7 mouse cellular contexts compared by ENCODE assay signal in genomic region chr8:84908421-84909161, GRCm38 (mm10). TPM values are rescaled to one million over a fixed set of nuclear protein-coding genes. Genes with fewer than 3 reads are reported as not detected.
DNase-seq lines count a peak whose midpoint lies in the region; ATAC-seq and TF ChIP-seq lines count a peak whose summit lies in the region.

Dnase2a (plus strand) TSS chr8:84908560.

- H3K4me1 ChIP-seq in embryonic facial prominence, embryonic 10.5 days = peaks cover 38% of the 10 kb centered on the region
- peaks cover 12% of the 10 kb centered on the region; the same call in 1 of the 2 replicates for H3K4me1 ChIP-seq in intestine, postnatal 0 days (replicated peaks; ENCODE audit: control insufficient read depth, insufficient read depth, low read length)
- H3K4me1 ChIP-seq in limb, embryonic 10.5 days = peaks cover 34% of the 10 kb centered on the region
- H3K4me1 ChIP-seq in midbrain, embryonic 13.5 days (replicated peaks) = peaks cover 25% of the 10 kb centered on the region

- peak within 1 kb of the TSS; percentile 60 for H3K9ac ChIP-seq in intestine, postnatal 0 days (ENCODE audit: low read depth, low read length)
- peak within 1 kb of the TSS; percentile 48 for H3K9ac ChIP-seq in midbrain, embryonic 13.5 days (replicated peaks)

- no peaks in the 10 kb centered on the region for H3K9me3 ChIP-seq in embryonic facial prominence, embryonic 10.5 days
- H3K9me3 ChIP-seq in intestine, postnatal 0 days (ENCODE audit: control insufficient read depth) = no peaks in the 10 kb centered on the region
- H3K9me3 ChIP-seq in limb, embryonic 10.5 days (replicated peaks) = no peaks in the 10 kb centered on the region
- H3K9me3 ChIP-seq in midbrain, embryonic 13.5 days = no peaks in the 10 kb centered on the region

- peak within 1 kb of the TSS; percentile 69 for H3K4me3 ChIP-seq in embryonic facial prominence, embryonic 10.5 days
- peak within 1 kb of the TSS; percentile 51 for H3K4me3 ChIP-seq in intestine, postnatal 0 days (ENCODE audit: low read depth, low read length)
- peak within 1 kb of the TSS; percentile 65 for H3K4me3 ChIP-seq in limb, embryonic 10.5 days
- H3K4me3 ChIP-seq in midbrain, embryonic 13.5 days (replicated peaks) = peak within 1 kb of the TSS; percentile 37

- H3K27me3 ChIP-seq in embryonic facial prominence, embryonic 10.5 days (replicated peaks; ENCODE audit: low read depth, poor library complexity, severe bottlenecking) = peaks cover 65% of the 10 kb centered on the region
- peaks cover 18% of the 10 kb centered on the region; the same call in 1 of the 2 replicates for H3K27me3 ChIP-seq in intestine, postnatal 0 days (replicated peaks; ENCODE audit: control insufficient read depth, insufficient read depth, low read length)
- H3K27me3 ChIP-seq in limb, embryonic 10.5 days (ENCODE audit: low read depth, poor library complexity, severe bottlenecking) = peaks cover 58% of the 10 kb centered on the region
- H3K27me3 ChIP-seq in midbrain, embryonic 13.5 days = peaks cover 60% of the 10 kb centered on the region

- H3K27ac ChIP-seq in embryonic facial prominence, embryonic 10.5 days (replicated peaks) = peak within 1 kb of the TSS; percentile 80
- no peak within 1 kb of the TSS; the same call in 1 of the 2 replicates for H3K27ac ChIP-seq in intestine, postnatal 0 days (ENCODE audit: low read depth, low read length)
- peak within 1 kb of the TSS; percentile 79 for H3K27ac ChIP-seq in limb, embryonic 10.5 days
- no peak within 1 kb of the TSS for H3K27ac ChIP-seq in midbrain, embryonic 13.5 days

- ATAC-seq in intestine, postnatal 0 days = peak; percentile 81
- peak; percentile 80 for ATAC-seq in midbrain, embryonic 13.5 days

- H3K36me3 ChIP-seq in embryonic facial prominence, embryonic 10.5 days (replicated peaks) = peaks cover 8% of the 10 kb centered on the region; the same call in 1 of the 2 replicates
- H3K36me3 ChIP-seq in intestine, postnatal 0 days (ENCODE audit: control insufficient read depth, insufficient read depth) = no peaks in the 10 kb centered on the region; the same call in 1 of the 2 replicates
- H3K36me3 ChIP-seq in limb, embryonic 10.5 days = 0 out of 2 replicates have a peak, but pooled peaks cover 5% of the 10 kb centered on the region
- peaks cover 37% of the 10 kb centered on the region for H3K36me3 ChIP-seq in midbrain, embryonic 13.5 days

- no peak for TF ChIP-seq CTCF in intestine, postnatal 0 days (IDR thresholded peaks at IDR 0.05; ENCODE audit: low read depth)

- 1% methylated on average over 45 of the region's 45 CpGs for WGBS in embryonic facial prominence, embryonic 10.5 days
- WGBS in intestine, postnatal 0 days = under 1% methylated on average over 45 of the region's 45 CpGs
- 2% methylated on average over 45 of the region's 45 CpGs for WGBS in limb, embryonic 10.5 days
- under 1% methylated on average over 45 of the region's 45 CpGs for WGBS in midbrain, embryonic 13.5 days

- DNase-seq in adrenal gland, adult 8-10 months = peak; percentile 97
- DNase-seq in embryonic facial prominence, embryonic 10.5 days (ENCODE audit: low spot score) = peak; percentile 97
- no peak for DNase-seq in gonadal fat pad, adult 2 months (ENCODE audit: low read depth)
- peak; percentile 93 for DNase-seq in limb, embryonic 10.5 days (ENCODE audit: low spot score)
- DNase-seq in spleen, adult 12 weeks (ENCODE audit: low spot score) = peak; percentile 94

- H3K4me2 ChIP-seq in intestine, postnatal 0 days (replicated peaks; ENCODE audit: low read depth) = peak within 1 kb of the TSS; percentile 94
- H3K4me2 ChIP-seq in midbrain, embryonic 13.5 days (replicated peaks) = peak within 1 kb of the TSS; percentile 56

RNA-seq across cellular contexts. Expression of gene Dnase2a, which starts in this region (rescaled TPM):
- total RNA-seq in adrenal gland, adult 8-10 months (2022) = 10 to 100 TPM; 12.5 to 28.7 (median 22.2) TPM
- 6.1 and 10.1 TPM in 2 replicates for polyA plus RNA-seq in embryonic facial prominence, embryonic 10.5 days (2016; fragmentation: Nextera tagmentation; extraction: Ambion mirVana)
- polyA plus RNA-seq in gonadal fat pad, adult 2 months (2012; rRNA removed) = 29.5 and 30.8 TPM in 2 replicates
- polyA plus RNA-seq in intestine, postnatal 0 days (2015; fragmentation: Nextera tagmentation; extraction: Ambion mirVana) = 8.9 and 11.0 TPM in 2 replicates
- polyA plus RNA-seq in limb, embryonic 10.5 days (2016; fragmentation: Nextera tagmentation; extraction: Ambion mirVana) = 6.4 and 8.2 TPM in 2 replicates
- 6.0 and 6.2 TPM in 2 replicates for polyA plus RNA-seq in midbrain, embryonic 13.5 days (2015; fragmentation: Nextera tagmentation; extraction: Ambion mirVana)

Comparison
In these comparisons a context has a peak if more than half of its experiments do, and no peak if none do; other contexts are left out.
1. H3K27ac ChIP-seq: peak in embryonic facial prominence, embryonic 10.5 days (single experiment) and limb, embryonic 10.5 days (single experiment); none in intestine, postnatal 0 days (single experiment) and midbrain, embryonic 13.5 days (single experiment).
2. Peak in every context shown above with its lines, with median percentiles within 50 percentile points of each other: H3K4me3 ChIP-seq.